Mouse (Mus musculus): ENCODE data around the gene Iqschfp. TPM values are rescaled to one million over a fixed set of nuclear protein-coding genes. Genes with fewer than 3 reads are reported as not detected.

Iqschfp gene
- polyA plus RNA-seq, 1 experiment: 1.2 TPM

GRCm38 (mm10) chr3:68567581-68567980 is 675.5 kb downstream of the Iqschfp start:
- 93% methylated on average over 7 of the region's 7 CpGs for WGBS
- H3K4me3 ChIP-seq (replicated peaks; ENCODE audit: insufficient read depth, low read depth, low read length): no peak overlapping the region
- H3K27ac ChIP-seq (ENCODE audit: insufficient read depth, low read length): no peak overlapping the region
- no peak for TF ChIP-seq CTCF (IDR thresholded peaks at IDR 0.05; ENCODE audit: borderline replicate concordance, insufficient read depth, low read depth, low read length)
- no peak for TF ChIP-seq POLR2A (IDR thresholded peaks at IDR 0.05; ENCODE audit: borderline replicate concordance, insufficient read depth, low read length)
- no peaks in the 10 kb centered on the region for H3K27me3 ChIP-seq (ENCODE audit: control insufficient read depth, insufficient read depth, low read length)
- DNase-seq: no peak
- peaks cover 6% of the 10 kb centered on the region for H3K4me1 ChIP-seq (ENCODE audit: control insufficient read depth, insufficient read depth, low read length)

- peaks cover 6% of the 10 kb centered on the region for H3K4me1 ChIP-seq (ENCODE audit: control insufficient read depth, insufficient read depth, low read length)
- no peak overlapping the region for H3K27ac ChIP-seq (ENCODE audit: insufficient read depth, low read length)
- TF ChIP-seq CTCF (IDR thresholded peaks at IDR 0.05; ENCODE audit: borderline replicate concordance, insufficient read depth, low read depth, low read length) (no peak), POLR2A (IDR thresholded peaks at IDR 0.05; ENCODE audit: borderline replicate concordance, insufficient read depth, low read length) (no peak)
- H3K27me3 ChIP-seq (ENCODE audit: control insufficient read depth, insufficient read depth, low read length): no peaks in the 10 kb centered on the region
- 95% methylated on average over 3 of the region's 3 CpGs for WGBS
- no peak overlapping the region for H3K4me3 ChIP-seq (replicated peaks; ENCODE audit: insufficient read depth, low read depth, low read length)
- DNase-seq: no peak
Observed at GRCm38 (mm10) chr3:68568149-68568548, 676.1 kb downstream of the Iqschfp start.

- TF ChIP-seq CTCF (IDR thresholded peaks at IDR 0.05; ENCODE audit: borderline replicate concordance, insufficient read depth, low read depth, low read length): no peak
- TF ChIP-seq POLR2A (IDR thresholded peaks at IDR 0.05; ENCODE audit: borderline replicate concordance, insufficient read depth, low read length): no peak
- H3K27ac ChIP-seq (ENCODE audit: insufficient read depth, low read length): no peak overlapping the region
- DNase-seq: no peak
- H3K4me1 ChIP-seq (ENCODE audit: control insufficient read depth, insufficient read depth, low read length): peaks cover 6% of the 10 kb centered on the region
- WGBS: 71% methylated on average over 7 of the region's 7 CpGs
- no peak overlapping the region for H3K4me3 ChIP-seq (replicated peaks; ENCODE audit: insufficient read depth, low read depth, low read length)
- no peaks in the 10 kb centered on the region for H3K27me3 ChIP-seq (ENCODE audit: control insufficient read depth, insufficient read depth, low read length)
Observed at GRCm38 (mm10) chr3:68568716-68569115, 676.7 kb downstream of the Iqschfp start.

DNA sequence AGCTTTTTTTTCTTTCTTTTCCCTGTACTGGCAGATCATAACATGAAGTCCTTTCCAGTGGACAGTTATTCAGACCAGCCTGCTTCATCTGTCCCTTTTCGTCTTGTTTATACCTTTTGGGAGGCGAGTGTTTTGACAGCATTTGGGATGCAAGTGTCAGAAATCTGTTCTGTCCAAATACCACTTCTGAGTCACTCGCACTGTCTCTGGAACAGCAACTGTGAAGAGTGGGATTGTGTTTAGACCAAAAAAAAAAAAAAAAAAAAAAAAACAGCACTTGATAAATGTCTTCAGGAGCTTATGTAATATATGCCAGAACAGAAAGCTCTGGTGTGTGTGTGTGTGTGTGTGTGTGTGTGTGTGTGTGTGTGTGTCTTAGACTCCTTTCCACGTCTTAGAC is 678.3 kb downstream of the Iqschfp start:
- Histone ChIP-seq H3K27ac (ENCODE audit: insufficient read depth, low read length) (no peak overlapping the region), H3K4me3 (replicated peaks; ENCODE audit: insufficient read depth, low read depth, low read length) (no peak overlapping the region), H3K27me3 (ENCODE audit: control insufficient read depth, insufficient read depth, low read length) (no peaks in the 10 kb centered on the region), H3K4me1 (ENCODE audit: control insufficient read depth, insufficient read depth, low read length) (no peaks in the 10 kb centered on the region)
- TF ChIP-seq POLR2A (IDR thresholded peaks at IDR 0.05; ENCODE audit: borderline replicate concordance, insufficient read depth, low read length): no peak
- no peak for TF ChIP-seq CTCF (IDR thresholded peaks at IDR 0.05; ENCODE audit: borderline replicate concordance, insufficient read depth, low read depth, low read length)
- no peak for DNase-seq
- WGBS: 78% methylated on average over 4 of the region's 4 CpGs

DNA sequence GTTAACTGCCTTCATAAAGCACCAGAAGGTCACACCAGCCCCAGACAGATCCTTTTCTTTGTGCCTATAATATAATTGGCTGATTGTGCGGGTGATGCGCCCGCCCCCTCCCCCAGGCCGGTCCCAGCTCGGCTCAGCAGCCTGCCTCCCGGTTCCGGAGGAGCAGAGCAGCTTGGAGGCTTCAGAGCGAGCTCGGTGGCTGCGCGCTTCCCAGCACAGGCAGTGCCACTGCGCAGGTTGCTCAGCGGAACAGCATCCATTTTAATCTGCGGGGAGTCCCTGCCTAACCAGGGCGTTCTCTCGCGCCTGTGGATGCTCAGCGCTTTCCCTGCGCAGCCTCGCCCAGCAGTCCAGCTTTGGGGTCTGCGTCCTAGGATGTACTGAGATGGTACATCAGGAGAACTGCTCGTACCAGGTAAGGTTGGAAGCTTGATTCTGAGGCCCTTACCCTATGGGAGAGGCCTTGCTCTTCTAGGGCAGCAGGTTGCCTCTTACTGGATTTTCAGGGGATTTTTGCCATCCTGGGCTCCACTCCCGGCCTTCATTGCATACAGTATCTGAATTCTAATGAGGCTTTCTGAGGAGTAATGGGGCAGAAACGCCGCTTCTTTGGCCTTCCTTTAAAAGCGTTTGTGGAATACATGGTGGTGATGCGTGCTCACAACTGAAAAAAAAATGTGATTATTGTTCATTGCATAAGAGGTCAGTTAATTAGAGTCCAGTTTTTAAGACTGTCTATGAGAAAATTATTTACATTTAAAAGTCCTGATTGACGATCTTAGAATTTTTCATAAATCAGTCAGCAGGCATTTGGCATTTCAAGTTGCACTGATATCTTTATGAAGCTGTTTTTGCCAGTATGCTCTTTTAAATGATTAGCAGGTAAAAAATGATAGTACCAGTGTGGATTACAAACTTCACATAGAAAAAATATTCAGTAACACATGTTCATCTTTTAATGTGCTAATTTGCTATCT is 680.5 kb downstream of the Iqschfp start:
- DNase-seq: peak; percentile 92 to 96
- H3K4me1 ChIP-seq (ENCODE audit: control insufficient read depth, insufficient read depth, low read length): no peaks in the 10 kb centered on the region
- TF ChIP-seq CTCF (IDR thresholded peaks at IDR 0.05; ENCODE audit: borderline replicate concordance, insufficient read depth, low read depth, low read length): peak; percentile 9; the same call in 1 of the 2 replicates
- peak; percentile 99 for TF ChIP-seq POLR2A (IDR thresholded peaks at IDR 0.05; ENCODE audit: borderline replicate concordance, insufficient read depth, low read length)
- peak overlapping the region; percentile 94 for H3K27ac ChIP-seq (ENCODE audit: insufficient read depth, low read length)
- 3% methylated on average over 28 of the region's 28 CpGs for WGBS
- H3K4me3 ChIP-seq (replicated peaks; ENCODE audit: insufficient read depth, low read depth, low read length): peak overlapping the region; percentile 92
- H3K27me3 ChIP-seq (ENCODE audit: control insufficient read depth, insufficient read depth, low read length): no peaks in the 10 kb centered on the region

DNA sequence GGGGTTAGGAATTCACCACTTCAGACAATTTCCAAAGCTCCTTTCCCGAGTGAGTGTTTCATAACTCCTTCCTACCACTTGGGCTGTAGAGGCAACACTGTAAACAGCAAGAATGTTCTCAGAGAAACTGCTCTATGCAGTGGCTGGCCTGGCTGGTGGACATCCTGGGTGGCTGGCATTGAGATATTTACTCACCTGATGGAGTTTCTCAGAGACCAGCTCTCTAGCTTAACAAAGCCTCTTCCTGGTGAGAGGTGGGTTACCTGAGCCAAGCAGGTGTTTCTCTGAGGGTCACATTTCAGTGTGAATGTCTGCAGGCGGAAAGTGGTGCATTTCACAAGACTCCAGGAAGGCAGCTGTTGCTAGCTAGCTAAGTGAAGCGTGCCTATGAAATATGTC is 681.2 kb downstream of the Iqschfp start:
- no peak for TF ChIP-seq POLR2A (IDR thresholded peaks at IDR 0.05; ENCODE audit: borderline replicate concordance, insufficient read depth, low read length)
- no peak for TF ChIP-seq CTCF (IDR thresholded peaks at IDR 0.05; ENCODE audit: borderline replicate concordance, insufficient read depth, low read depth, low read length)
- Histone ChIP-seq H3K4me1 (ENCODE audit: control insufficient read depth, insufficient read depth, low read length) (no peaks in the 10 kb centered on the region), H3K4me3 (replicated peaks; ENCODE audit: insufficient read depth, low read depth, low read length) (peak overlapping the region; percentile 92), H3K27ac (ENCODE audit: insufficient read depth, low read length) (peak overlapping the region; percentile 64; the same call in 1 of the 2 replicates), H3K27me3 (ENCODE audit: control insufficient read depth, insufficient read depth, low read length) (no peaks in the 10 kb centered on the region)
- WGBS: 5% methylated on average over 3 of the region's 3 CpGs
- DNase-seq: peak; percentile 64 to 65

GRCm38 (mm10) chr3:68574097-68574496 is 682.1 kb downstream of the Iqschfp start:
- peak; percentile 35 to 53 for DNase-seq
- WGBS: 5% methylated on average over 8 of the region's 8 CpGs
- no peak for TF ChIP-seq CTCF (IDR thresholded peaks at IDR 0.05; ENCODE audit: borderline replicate concordance, insufficient read depth, low read depth, low read length)
- no peak for TF ChIP-seq POLR2A (IDR thresholded peaks at IDR 0.05; ENCODE audit: borderline replicate concordance, insufficient read depth, low read length)
- peak overlapping the region; percentile 64; the same call in 1 of the 2 replicates for H3K27ac ChIP-seq (ENCODE audit: insufficient read depth, low read length)
- H3K4me3 ChIP-seq (replicated peaks; ENCODE audit: insufficient read depth, low read depth, low read length): peak overlapping the region; percentile 92
- H3K27me3 ChIP-seq (ENCODE audit: control insufficient read depth, insufficient read depth, low read length): no peaks in the 10 kb centered on the region
- H3K4me1 ChIP-seq (ENCODE audit: control insufficient read depth, insufficient read depth, low read length): no peaks in the 10 kb centered on the region
